Mouse (Mus musculus): Measurements from ENCODE around the gene Phactr2. TPM values are rescaled to one million over a fixed set of nuclear protein-coding genes. Genes with fewer than 3 reads are reported as not detected.

The Phactr2 gene
- polyA plus RNA-seq, 1 experiment from 2014 or later: 6.4 TPM

- Histone ChIP-seq H3K27ac (no peak overlapping the region), H3K36me3 (no peaks in the 10 kb centered on the region), H3K9me3 (no peaks in the 10 kb centered on the region), H3K9ac (replicated peaks) (no peak overlapping the region), H3K4me1 (replicated peaks) (no peaks in the 10 kb centered on the region), H3K4me3 (replicated peaks) (no peak overlapping the region), H3K4me2 (replicated peaks) (no peak overlapping the region), H3K27me3 (no peaks in the 10 kb centered on the region)
- WGBS: 84% methylated on average over 6 of the region's 6 CpGs
- no peak for ATAC-seq
Measured at GRCm38 (mm10) chr10:13275152-13275551, 199.1 kb downstream of the Phactr2 start.

GRCm38 (mm10) chr10:13274699-13275098 lies 199.5 kb downstream of the Phactr2 start:
- Histone ChIP-seq H3K9ac (replicated peaks) (no peak overlapping the region), H3K4me2 (replicated peaks) (no peak overlapping the region), H3K27ac (no peak overlapping the region), H3K9me3 (no peaks in the 10 kb centered on the region), H3K4me3 (replicated peaks) (no peak overlapping the region), H3K36me3 (no peaks in the 10 kb centered on the region), H3K4me1 (replicated peaks) (no peaks in the 10 kb centered on the region), H3K27me3 (no peaks in the 10 kb centered on the region)
- WGBS: 93% methylated on average over 4 of the region's 4 CpGs
- no peak for ATAC-seq

- Histone ChIP-seq H3K4me2 (replicated peaks) (no peak overlapping the region), H3K27ac (no peak overlapping the region), H3K9ac (replicated peaks) (no peak overlapping the region), H3K4me3 (replicated peaks) (no peak overlapping the region), H3K9me3 (no peaks in the 10 kb centered on the region), H3K4me1 (replicated peaks) (no peaks in the 10 kb centered on the region), H3K36me3 (no peaks in the 10 kb centered on the region), H3K27me3 (no peaks in the 10 kb centered on the region)
- 95% methylated on average over 1 of the region's 1 CpGs for WGBS
- ATAC-seq: no peak
Measured at GRCm38 (mm10) chr10:13273756-13274155, 200.5 kb downstream of the Phactr2 start.

GRCm38 (mm10) chr10:13271716-13272115 lies 202.5 kb downstream of the Phactr2 start:
- 89% methylated on average over 8 of the region's 8 CpGs for WGBS
- no peaks in the 10 kb centered on the region for H3K4me1 ChIP-seq (replicated peaks)
- no peaks in the 10 kb centered on the region; the same call in 1 of the 2 replicates for H3K36me3 ChIP-seq
- H3K4me3 ChIP-seq (replicated peaks): no peak overlapping the region
- no peak overlapping the region for H3K27ac ChIP-seq
- no peaks in the 10 kb centered on the region for H3K27me3 ChIP-seq
- H3K4me2 ChIP-seq (replicated peaks): no peak overlapping the region
- H3K9ac ChIP-seq (replicated peaks): no peak overlapping the region
- no peak for ATAC-seq
- no peaks in the 10 kb centered on the region for H3K9me3 ChIP-seq

- no peak overlapping the region for H3K9ac ChIP-seq (replicated peaks)
- no peaks in the 10 kb centered on the region for H3K9me3 ChIP-seq
- no peak overlapping the region for H3K27ac ChIP-seq
- no peaks in the 10 kb centered on the region for H3K27me3 ChIP-seq
- ATAC-seq: no peak
- H3K4me2 ChIP-seq (replicated peaks): no peak overlapping the region
- no peaks in the 10 kb centered on the region; the same call in 1 of the 2 replicates for H3K36me3 ChIP-seq
- 89% methylated on average over 7 of the region's 7 CpGs for WGBS
- no peak overlapping the region for H3K4me3 ChIP-seq (replicated peaks)
- H3K4me1 ChIP-seq (replicated peaks): no peaks in the 10 kb centered on the region
Measured at GRCm38 (mm10) chr10:13271099-13271498, 203.1 kb downstream of the Phactr2 start.

GRCm38 (mm10) chr10:13270270-13270669 lies 203.9 kb downstream of the Phactr2 start:
- no peaks in the 10 kb centered on the region; the same call in 1 of the 2 replicates for H3K36me3 ChIP-seq
- no peak for ATAC-seq
- H3K9me3 ChIP-seq: no peaks in the 10 kb centered on the region
- no peak overlapping the region for H3K27ac ChIP-seq
- no peak overlapping the region for H3K4me3 ChIP-seq (replicated peaks)
- no peaks in the 10 kb centered on the region for H3K27me3 ChIP-seq
- H3K4me1 ChIP-seq (replicated peaks): no peaks in the 10 kb centered on the region
- WGBS: 94% methylated on average over 7 of the region's 7 CpGs
- no peak overlapping the region for H3K9ac ChIP-seq (replicated peaks)
- H3K4me2 ChIP-seq (replicated peaks): no peak overlapping the region

GRCm38 (mm10) chr10:13259251-13259650 lies 215.0 kb downstream of the Phactr2 start:
- Histone ChIP-seq H3K4me3 (replicated peaks) (no peak overlapping the region), H3K4me1 (replicated peaks) (peaks cover 6% of the 10 kb centered on the region; the same call in 1 of the 2 replicates), H3K4me2 (replicated peaks) (no peak overlapping the region), H3K36me3 (no peaks in the 10 kb centered on the region), H3K9me3 (no peaks in the 10 kb centered on the region), H3K27ac (no peak overlapping the region), H3K27me3 (no peaks in the 10 kb centered on the region), H3K9ac (replicated peaks) (no peak overlapping the region)
- WGBS: 85% methylated on average over 3 of the region's 3 CpGs
- no peak for ATAC-seq

- H3K27ac ChIP-seq: no peak overlapping the region
- H3K27me3 ChIP-seq: no peaks in the 10 kb centered on the region
- no peak for ATAC-seq
- peaks cover 6% of the 10 kb centered on the region; the same call in 1 of the 2 replicates for H3K4me1 ChIP-seq (replicated peaks)
- WGBS: 59% methylated on average over 7 of the region's 7 CpGs
- no peaks in the 10 kb centered on the region for H3K9me3 ChIP-seq
- 0 out of 2 replicates have a peak, but pooled peaks cover 6% of the 10 kb centered on the region for H3K36me3 ChIP-seq
- no peak overlapping the region for H3K4me2 ChIP-seq (replicated peaks)
- no peak overlapping the region for H3K9ac ChIP-seq (replicated peaks)
- H3K4me3 ChIP-seq (replicated peaks): no peak overlapping the region
Measured at GRCm38 (mm10) chr10:13256196-13256595, 218.0 kb downstream of the Phactr2 start.

GRCm38 (mm10) chr10:13250280-13250679 lies 223.9 kb downstream of the Phactr2 start:
- peaks cover 6% of the 10 kb centered on the region; the same call in 1 of the 2 replicates for H3K36me3 ChIP-seq
- H3K4me1 ChIP-seq (replicated peaks): no peaks in the 10 kb centered on the region
- H3K9ac ChIP-seq (replicated peaks): no peak overlapping the region
- 67% methylated on average over 2 of the region's 2 CpGs for WGBS
- ATAC-seq: no peak
- H3K27ac ChIP-seq: no peak overlapping the region
- no peak overlapping the region for H3K4me2 ChIP-seq (replicated peaks)
- no peak overlapping the region for H3K4me3 ChIP-seq (replicated peaks)
- no peaks in the 10 kb centered on the region for H3K27me3 ChIP-seq
- no peaks in the 10 kb centered on the region for H3K9me3 ChIP-seq

GRCm38 (mm10) chr10:13249126-13249525 lies 225.1 kb downstream of the Phactr2 start:
- H3K4me1 ChIP-seq (replicated peaks): no peaks in the 10 kb centered on the region
- H3K9me3 ChIP-seq: no peaks in the 10 kb centered on the region
- H3K4me3 ChIP-seq (replicated peaks): no peak overlapping the region
- WGBS: 98% methylated on average over 8 of the region's 8 CpGs
- H3K27me3 ChIP-seq: no peaks in the 10 kb centered on the region
- H3K4me2 ChIP-seq (replicated peaks): no peak overlapping the region
- no peak overlapping the region for H3K27ac ChIP-seq
- H3K36me3 ChIP-seq: peaks cover 6% of the 10 kb centered on the region; the same call in 1 of the 2 replicates
- no peak for ATAC-seq
- no peak overlapping the region for H3K9ac ChIP-seq (replicated peaks)

- Histone ChIP-seq H3K27ac (no peak overlapping the region), H3K9me3 (no peaks in the 10 kb centered on the region), H3K36me3 (no peaks in the 10 kb centered on the region; the same call in 1 of the 2 replicates), H3K9ac (replicated peaks) (no peak overlapping the region), H3K4me2 (replicated peaks) (no peak overlapping the region), H3K4me1 (replicated peaks) (no peaks in the 10 kb centered on the region), H3K4me3 (replicated peaks) (no peak overlapping the region), H3K27me3 (no peaks in the 10 kb centered on the region)
- WGBS: 54% methylated on average over 6 of the region's 6 CpGs
- no peak for ATAC-seq
Measured at GRCm38 (mm10) chr10:13245714-13246113, 228.5 kb downstream of the Phactr2 start.

GRCm38 (mm10) chr10:13244192-13244591 lies 230.0 kb downstream of the Phactr2 start:
- H3K4me3 ChIP-seq (replicated peaks): no peak overlapping the region
- no peaks in the 10 kb centered on the region for H3K9me3 ChIP-seq
- WGBS: 70% methylated on average over 3 of the region's 3 CpGs
- H3K36me3 ChIP-seq: no peaks in the 10 kb centered on the region; the same call in 1 of the 2 replicates
- no peaks in the 10 kb centered on the region for H3K27me3 ChIP-seq
- no peak overlapping the region for H3K27ac ChIP-seq
- ATAC-seq: no peak
- no peaks in the 10 kb centered on the region for H3K4me1 ChIP-seq (replicated peaks)
- no peak overlapping the region for H3K9ac ChIP-seq (replicated peaks)
- H3K4me2 ChIP-seq (replicated peaks): no peak overlapping the region

GRCm38 (mm10) chr10:13240431-13240830 lies 233.8 kb downstream of the Phactr2 start:
- no peak for ATAC-seq
- 64% methylated on average over 4 of the region's 4 CpGs for WGBS
- Histone ChIP-seq H3K4me3 (replicated peaks) (no peak overlapping the region), H3K4me2 (replicated peaks) (no peak overlapping the region), H3K4me1 (replicated peaks) (no peaks in the 10 kb centered on the region), H3K9ac (replicated peaks) (no peak overlapping the region), H3K27ac (no peak overlapping the region), H3K9me3 (no peaks in the 10 kb centered on the region), H3K36me3 (peaks cover 7% of the 10 kb centered on the region), H3K27me3 (no peaks in the 10 kb centered on the region)
